ENCODE assay signal across 8 mouse cellular contexts in genomic region chr2:157751589-157752373, GRCm38 (mm10). TPM values are rescaled to one million over a fixed set of nuclear protein-coding genes. Genes with fewer than 3 reads are reported as not detected.
DNase-seq lines count a peak whose midpoint lies in the region; ATAC-seq lines count a peak whose summit lies in the region.

No protein-coding gene starts in this region.

- H3K4me3 ChIP-seq in embryonic facial prominence, embryonic 14.5 days (ENCODE audit: low read depth, low read length) = no peak overlapping the region
- no peak overlapping the region for H3K4me3 ChIP-seq in heart, embryonic 12.5 days
- H3K4me3 ChIP-seq in kidney, embryonic 14.5 days (ENCODE audit: low read length) = no peak overlapping the region
- no peak overlapping the region for H3K4me3 ChIP-seq in liver, embryonic 13.5 days (replicated peaks)

- H3K27ac ChIP-seq in embryonic facial prominence, embryonic 14.5 days (replicated peaks; ENCODE audit: low read depth, low read length) = no peak overlapping the region
- 0 out of 2 replicates have a peak overlapping the region, but pooled peaks have one; percentile 1 for H3K27ac ChIP-seq in heart, embryonic 12.5 days (ENCODE audit: poor library complexity, severe bottlenecking)
- no peak overlapping the region for H3K27ac ChIP-seq in kidney, embryonic 14.5 days (ENCODE audit: low read depth, low read length)
- H3K27ac ChIP-seq in liver, embryonic 13.5 days = no peak overlapping the region

- no peaks in the 10 kb centered on the region for H3K27me3 ChIP-seq in embryonic facial prominence, embryonic 14.5 days (replicated peaks; ENCODE audit: control insufficient read depth, insufficient read depth, low read length)
- H3K27me3 ChIP-seq in heart, embryonic 12.5 days (replicated peaks) = no peaks in the 10 kb centered on the region
- H3K27me3 ChIP-seq in kidney, embryonic 14.5 days (ENCODE audit: control insufficient read depth, insufficient read depth, low read length) = no peaks in the 10 kb centered on the region
- no peaks in the 10 kb centered on the region for H3K27me3 ChIP-seq in liver, embryonic 13.5 days

- ATAC-seq in embryonic facial prominence, embryonic 14.5 days (ENCODE audit: low read depth) = 0 out of 2 replicates have a peak, but pooled peaks have one; percentile 30
- ATAC-seq in heart, embryonic 12.5 days (ENCODE audit: insufficient number of reproducible peaks, low FRiP score) = no peak
- no peak for ATAC-seq in kidney, embryonic 14.5 days (ENCODE audit: low FRiP score, low TSS enrichment)
- 0 out of 2 replicates have a peak, but pooled peaks have one; percentile 35 for ATAC-seq in liver, embryonic 13.5 days (ENCODE audit: low read depth)

- H3K4me1 ChIP-seq in embryonic facial prominence, embryonic 14.5 days (ENCODE audit: control insufficient read depth, insufficient read depth, low read length) = peaks cover 18% of the 10 kb centered on the region
- H3K4me1 ChIP-seq in heart, embryonic 12.5 days (replicated peaks) = peaks cover 43% of the 10 kb centered on the region
- peaks cover 9% of the 10 kb centered on the region; the same call in 1 of the 2 replicates for H3K4me1 ChIP-seq in kidney, embryonic 14.5 days (ENCODE audit: control insufficient read depth, insufficient read depth, low read length)
- peaks cover 35% of the 10 kb centered on the region for H3K4me1 ChIP-seq in liver, embryonic 13.5 days (replicated peaks)

- no peaks in the 10 kb centered on the region for H3K36me3 ChIP-seq in embryonic facial prominence, embryonic 14.5 days (ENCODE audit: control insufficient read depth, insufficient read depth, low read length)
- H3K36me3 ChIP-seq in heart, embryonic 12.5 days = 0 out of 2 replicates have a peak, but pooled peaks cover 3% of the 10 kb centered on the region
- H3K36me3 ChIP-seq in kidney, embryonic 14.5 days (ENCODE audit: control insufficient read depth, insufficient read depth, low read length) = no peaks in the 10 kb centered on the region; the same call in 1 of the 2 replicates
- H3K36me3 ChIP-seq in liver, embryonic 13.5 days = 0 out of 2 replicates have a peak, but pooled peaks cover 3% of the 10 kb centered on the region

- no peak overlapping the region for H3K9ac ChIP-seq in embryonic facial prominence, embryonic 14.5 days (ENCODE audit: low read depth, low read length)
- H3K9ac ChIP-seq in heart, embryonic 12.5 days = peak overlapping the region; percentile 11; the same call in 1 of the 2 replicates
- H3K9ac ChIP-seq in kidney, embryonic 14.5 days (ENCODE audit: low read depth, low read length) = peak overlapping the region; percentile 28; the same call in 1 of the 2 replicates
- H3K9ac ChIP-seq in liver, embryonic 13.5 days = peak overlapping the region; percentile 17; the same call in 1 of the 2 replicates

- DNase-seq in brain, embryonic 18.5 days (ENCODE audit: low read depth, low spot score) = peak; percentile 66
- peak; percentile 42 for DNase-seq in embryonic facial prominence, embryonic 14.5 days (ENCODE audit: low spot score)
- no peak for DNase-seq in liver, embryonic 13.5 days
- DNase-seq in ovary, adult 18-20 months (ENCODE audit: low spot score) = peak; percentile 9
- no peak for DNase-seq in T-cell, adult 2 months (ENCODE audit: low spot score)
- no peak for DNase-seq in urinary bladder, adult 18-20 months (ENCODE audit: low spot score in 2 of 2)

- WGBS in embryonic facial prominence, embryonic 14.5 days = 51% methylated on average over 22 of the region's 22 CpGs
- WGBS in heart, embryonic 12.5 days = 43% methylated on average over 22 of the region's 22 CpGs
- 57% methylated on average over 22 of the region's 22 CpGs for WGBS in kidney, embryonic 14.5 days
- 72% methylated on average over 22 of the region's 22 CpGs for WGBS in liver, embryonic 13.5 days (ENCODE audit: insufficient replicate concordance)

- H3K4me2 ChIP-seq in embryonic facial prominence, embryonic 14.5 days (ENCODE audit: low read depth, low read length) = no peak overlapping the region
- peak overlapping the region; percentile 36 for H3K4me2 ChIP-seq in heart, embryonic 12.5 days
- H3K4me2 ChIP-seq in kidney, embryonic 14.5 days (replicated peaks; ENCODE audit: low read depth, low read length) = no peak overlapping the region
- H3K4me2 ChIP-seq in liver, embryonic 13.5 days = 0 out of 2 replicates have a peak overlapping the region, but pooled peaks have one; percentile 4

- H3K9me3 ChIP-seq in embryonic facial prominence, embryonic 14.5 days (ENCODE audit: control insufficient read depth, low read length) = no peaks in the 10 kb centered on the region
- no peaks in the 10 kb centered on the region for H3K9me3 ChIP-seq in heart, embryonic 12.5 days (replicated peaks)
- H3K9me3 ChIP-seq in kidney, embryonic 14.5 days (ENCODE audit: control insufficient read depth, low read length) = no peaks in the 10 kb centered on the region
- no peaks in the 10 kb centered on the region for H3K9me3 ChIP-seq in liver, embryonic 13.5 days (replicated peaks)

RNA-seq across cellular contexts. Expression of gene Ctnnbl1, which starts 14.6 kb away (rescaled TPM):
- 50.1 and 55.0 TPM in 2 replicates for polyA plus RNA-seq in embryonic facial prominence, embryonic 14.5 days (2014; fragmentation: Nextera tagmentation; extraction: Ambion mirVana)
- 33.0 and 34.4 TPM in 2 replicates for polyA plus RNA-seq in heart, embryonic 12.5 days (2016; fragmentation: Nextera tagmentation; extraction: Ambion mirVana)
- polyA plus RNA-seq in kidney, embryonic 14.5 days (2014; fragmentation: Nextera tagmentation; extraction: Ambion mirVana) = 55.4 and 77.1 TPM in 2 replicates
- 28.8 and 33.6 TPM in 2 replicates for polyA plus RNA-seq in liver, embryonic 13.5 days (2015; fragmentation: Nextera tagmentation; extraction: Ambion mirVana)

Comparison
In these comparisons a context has a peak if more than half of its experiments do, and no peak if none do; other contexts are left out.
1. DNase-seq: peak in brain, embryonic 18.5 days (single experiment), embryonic facial prominence, embryonic 14.5 days (single experiment) and ovary, adult 18-20 months (single experiment); none in liver, embryonic 13.5 days (single experiment), T-cell, adult 2 months (single experiment) and urinary bladder, adult 18-20 months (0 of 2).
2. ATAC-seq: peak in embryonic facial prominence, embryonic 14.5 days (single experiment) and liver, embryonic 13.5 days (single experiment); none in heart, embryonic 12.5 days (single experiment) and kidney, embryonic 14.5 days (single experiment).
3. H3K4me2 ChIP-seq: peak in heart, embryonic 12.5 days (single experiment) and liver, embryonic 13.5 days (single experiment); none in embryonic facial prominence, embryonic 14.5 days (single experiment) and kidney, embryonic 14.5 days (single experiment).